Mouse (Mus musculus) midbrain, postnatal 0 days (tissue): ENCODE data around the gene Lrrc8d. TPM values are rescaled to one million over a fixed set of nuclear protein-coding genes. Genes with fewer than 3 reads are reported as not detected.

Source experiments
- ATAC-seq: fragments of 200-750 bp; cut with Nextera tagmentation; 2 replicates; pipeline ENCODE4 v1.8.0; 2017; ENCODE audit warnings: moderate number of reproducible peaks, mild to moderate bottlenecking, moderate TSS enrichment, moderate library complexity; ENCODE audit not compliant: low FRiP score
- DNase-seq: peaks from one replicate; pipeline ENCODE4 v3.0.0-alpha.2; 2015; ENCODE audit warnings: low spot score
- H3K27ac ChIP-seq: fragments of 300-500 bp; sonication (generic); 2 replicates; pipeline ENCODE4 v1.5.1; 2014; ENCODE audit warnings: low read depth, mild to moderate bottlenecking, low read length, mixed read lengths
- H3K27me3 ChIP-seq: fragments of 300-500 bp; sonication (generic); 2 replicates; pipeline ENCODE4 v1.6.1; 2014; ENCODE audit warnings: low read length, control low read depth, mixed read lengths; ENCODE audit not compliant: insufficient read depth
- H3K36me3 ChIP-seq: fragments of 300-500 bp; sonication (generic); 2 replicates; pipeline ENCODE4 v1.6.1; 2014; ENCODE audit warnings: low read length, control low read depth, mixed read lengths; ENCODE audit not compliant: insufficient read depth
- H3K4me1 ChIP-seq: fragments of 300-500 bp; sonication (generic); 2 replicates; pipeline ENCODE4 v1.6.1; 2014; ENCODE audit warnings: mild to moderate bottlenecking, control low read depth, antibody characterized with exemption, low read length, mixed read lengths; ENCODE audit not compliant: insufficient read depth
- H3K4me2 ChIP-seq: fragments of 300-500 bp; sonication (generic); 2 replicates; pipeline ENCODE4 v1.6.1; 2014; ENCODE audit warnings: low read depth, mild to moderate bottlenecking, low read length, mixed read lengths; ENCODE audit not compliant: poor library complexity, severe bottlenecking
- H3K4me3 ChIP-seq: fragments of 300-500 bp; sonication (generic); 2 replicates; pipeline ENCODE4 v1.5.1; 2014; ENCODE audit warnings: low read depth, mild to moderate bottlenecking, low read length, moderate library complexity
- H3K9ac ChIP-seq: fragments of 300-500 bp; sonication (generic); replicated peaks from 2 replicates; pipeline ENCODE4 v1.6.1; 2014; ENCODE audit warnings: mild to moderate bottlenecking, low read length, moderate library complexity, mixed read lengths; ENCODE audit not compliant: poor library complexity, severe bottlenecking
- H3K9me3 ChIP-seq: fragments of 300-500 bp; sonication (generic); 2 replicates; pipeline ENCODE4 v1.6.1; 2016; ENCODE audit warnings: low read length, control low read depth
- CTCF ChIP-seq: IDR thresholded peaks from 2 replicates; pipeline ENCODE4 v1.5.1; 2016; ENCODE audit warnings: antibody characterized with exemption, mild to moderate bottlenecking
- WGBS: fragments of 180-500 bp; shearing (Covaris S2); extraction: QIAGEN DNeasy Blood & Tissue Kit; methylation state at CpG from one replicate; pipeline ENCODE4 v1.1.7; 2014; 5-methylcytosine and 5-hydroxymethylcytosine counted together
- polyA plus RNA-seq: library from polyadenylated mRNA; unstranded; fragments of >200 nt; fragmentation: Nextera tagmentation; extraction: Ambion mirVana; gene quantifications from 2 replicates; pipeline ENCODE4 v1.2.1, GENCODE M21; 2015
- total RNA-seq: library from RNA; depleted of rRNA; stranded (reverse); fragments of >200 nt; gene quantifications from 2 replicates; pipeline ENCODE4 v1.2.3, GENCODE M21; 2014

Gene Lrrc8d
- total and polyA plus RNA-seq, 2 experiments from 2014 or later, result 18.5 to 30.4 TPM

DNA sequence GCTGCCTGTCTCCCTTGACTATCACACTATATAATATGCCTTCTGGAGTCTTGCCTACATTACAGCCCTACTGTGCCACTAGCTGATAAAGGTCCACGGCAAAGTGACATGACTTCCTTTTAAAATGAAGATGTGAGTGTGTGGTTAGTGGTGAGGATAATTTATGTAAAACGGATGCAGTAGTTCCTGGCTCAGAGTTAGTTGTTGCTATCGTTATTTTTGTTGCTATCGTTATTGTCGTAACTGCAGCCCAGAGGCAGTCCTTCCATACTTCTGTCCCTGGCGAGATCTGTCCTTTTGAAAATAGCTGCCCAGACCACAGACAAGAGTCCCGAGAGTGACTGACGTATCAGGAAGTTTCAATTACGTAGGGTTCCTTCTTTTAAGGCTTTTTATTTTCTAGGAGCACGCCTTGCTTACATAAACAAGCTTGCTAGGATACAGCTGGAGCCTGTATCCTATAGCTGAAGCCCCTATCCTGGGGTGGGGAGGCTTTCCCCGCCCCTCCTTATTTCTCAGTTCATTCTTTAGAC lies 18.4 kb downstream of the Lrrc8d start:
- Histone ChIP-seq H3K9me3 (no peaks in the 10 kb centered on the region), H3K36me3 (no peaks in the 10 kb centered on the region), H3K4me1 (no peaks in the 10 kb centered on the region), H3K9ac (no peak overlapping the region), H3K4me3 (no peak overlapping the region), H3K27me3 (no peaks in the 10 kb centered on the region), H3K4me2 (no peak overlapping the region), H3K27ac (no peak overlapping the region)
- DNase-seq (no peak), ATAC-seq (no peak)
- WGBS, result 62% methylated on average over 11 of the region's 11 CpGs
- TF ChIP-seq CTCF, result no peak

DNA sequence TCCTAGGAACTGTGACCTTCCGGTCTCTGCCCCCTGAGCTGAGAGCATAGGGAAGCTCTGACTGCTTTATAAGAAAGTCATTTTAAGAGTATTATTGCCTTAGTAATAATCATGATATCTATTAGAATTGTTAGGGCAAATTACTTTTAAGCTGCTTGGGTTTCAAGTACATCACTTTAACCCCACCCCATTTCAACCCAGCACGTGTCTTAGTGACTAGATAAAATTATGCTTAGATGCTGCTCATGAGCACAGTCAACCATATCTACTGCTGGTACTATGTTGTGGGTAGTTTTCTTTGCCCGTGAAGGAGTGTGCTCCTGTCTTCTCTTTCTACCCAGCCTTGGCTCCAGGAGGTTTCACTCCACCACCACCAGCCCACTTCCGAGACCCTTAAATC lies 21.5 kb downstream of the Lrrc8d start:
- no peaks in the 10 kb centered on the region for H3K36me3 ChIP-seq
- H3K27ac ChIP-seq, result no peak overlapping the region
- no peaks in the 10 kb centered on the region for H3K9me3 ChIP-seq
- H3K9ac ChIP-seq, result no peak overlapping the region
- no peak overlapping the region for H3K4me2 ChIP-seq
- H3K27me3 ChIP-seq, result no peaks in the 10 kb centered on the region
- WGBS, result 95% methylated on average over 4 of the region's 4 CpGs
- no peak overlapping the region for H3K4me3 ChIP-seq
- no peaks in the 10 kb centered on the region for H3K4me1 ChIP-seq
- TF ChIP-seq CTCF, result no peak
- ATAC-seq (no peak), DNase-seq (no peak)

DNA sequence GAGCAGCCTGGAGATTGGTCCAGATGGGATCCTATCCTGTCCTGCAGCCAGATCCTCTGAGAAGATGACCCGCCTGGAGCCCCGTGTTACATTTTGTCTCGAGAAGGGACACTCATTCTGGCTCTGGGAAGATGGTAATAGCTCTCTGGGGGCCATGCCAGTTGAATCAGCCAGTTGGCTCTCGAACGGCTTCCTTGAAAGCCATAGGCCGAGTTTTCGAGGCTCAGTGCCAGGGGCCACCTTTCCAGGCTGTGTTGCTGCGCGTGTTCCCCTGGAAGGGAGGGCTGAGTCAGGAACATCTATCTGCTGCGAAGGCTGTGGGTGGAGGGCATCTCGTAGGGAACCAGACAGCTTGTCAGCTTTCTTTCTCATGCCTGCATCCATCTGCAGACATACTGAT lies 23.0 kb downstream of the Lrrc8d start:
- ATAC-seq (no peak), DNase-seq (no peak)
- Histone ChIP-seq H3K4me2 (no peak overlapping the region), H3K4me3 (no peak overlapping the region), H3K4me1 (no peaks in the 10 kb centered on the region), H3K9ac (no peak overlapping the region), H3K27ac (no peak overlapping the region), H3K36me3 (no peaks in the 10 kb centered on the region), H3K27me3 (no peaks in the 10 kb centered on the region), H3K9me3 (no peaks in the 10 kb centered on the region)
- 88% methylated on average over 11 of the region's 11 CpGs for WGBS
- no peak for TF ChIP-seq CTCF

DNA sequence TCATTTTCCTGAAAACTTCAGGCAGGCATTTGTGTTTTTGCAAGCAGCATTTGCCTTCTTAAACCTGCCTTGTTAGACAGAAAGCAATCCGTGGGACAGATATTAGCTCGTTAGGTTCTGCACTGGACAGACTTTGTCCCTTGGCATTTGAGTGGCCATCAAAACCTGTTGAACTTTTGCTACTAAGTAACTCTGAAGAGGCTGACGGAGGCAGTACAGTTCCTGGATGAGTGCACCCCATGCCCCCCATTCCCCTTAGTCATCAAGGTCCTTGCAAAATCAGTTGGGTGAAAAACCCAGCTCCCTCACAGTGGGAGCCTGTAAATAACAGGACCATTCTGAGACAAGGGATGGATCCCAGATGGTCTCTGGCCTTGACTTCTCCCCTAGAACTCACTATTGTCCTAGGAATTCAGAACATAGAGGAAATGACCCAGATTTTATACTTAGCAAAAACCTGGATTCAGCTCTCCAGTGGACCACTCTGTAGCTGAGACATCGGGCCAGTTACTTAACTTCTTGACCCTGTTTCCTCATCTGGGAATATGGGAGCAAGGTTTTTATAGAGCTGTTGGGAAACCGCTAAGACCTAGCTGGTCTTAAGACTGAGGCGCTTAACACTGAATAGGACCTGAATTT lies 30.5 kb downstream of the Lrrc8d start:
- Histone ChIP-seq H3K27ac (no peak overlapping the region), H3K36me3 (no peaks in the 10 kb centered on the region), H3K27me3 (no peaks in the 10 kb centered on the region), H3K9me3 (no peaks in the 10 kb centered on the region), H3K4me1 (0 out of 2 replicates have a peak, but pooled peaks cover 5% of the 10 kb centered on the region), H3K4me2 (no peak overlapping the region), H3K9ac (no peak overlapping the region), H3K4me3 (no peak overlapping the region)
- WGBS, result 89% methylated on average over 6 of the region's 6 CpGs
- TF ChIP-seq CTCF, result no peak
- DNase-seq (no peak), ATAC-seq (no peak)

DNA sequence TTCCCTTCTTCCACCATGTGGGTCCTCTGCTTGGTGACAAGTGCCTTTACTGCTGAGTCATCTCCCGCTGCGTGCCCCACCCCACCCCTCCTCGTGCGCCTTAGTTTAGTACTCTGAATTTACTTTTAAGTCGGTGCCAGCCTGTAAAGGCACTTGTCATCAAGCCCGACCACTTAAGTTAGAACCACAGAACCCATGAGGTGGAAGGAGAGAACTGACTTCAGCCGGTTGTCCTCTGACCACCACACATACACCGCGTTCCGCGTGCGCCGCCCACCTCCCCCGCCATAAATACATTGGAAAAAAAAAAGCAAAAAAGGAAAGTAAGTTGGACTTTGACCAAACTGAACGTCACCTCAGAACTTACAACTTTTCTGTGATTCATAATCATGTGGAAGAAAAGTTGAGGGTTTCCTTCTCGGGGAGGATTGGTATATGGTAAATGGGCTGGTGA lies 31.4 kb downstream of the Lrrc8d start:
- Histone ChIP-seq H3K4me1 (0 out of 2 replicates have a peak, but pooled peaks cover 5% of the 10 kb centered on the region), H3K36me3 (no peaks in the 10 kb centered on the region), H3K9ac (no peak overlapping the region), H3K9me3 (no peaks in the 10 kb centered on the region), H3K27ac (no peak overlapping the region), H3K4me3 (peak overlapping the region; percentile 44), H3K4me2 (peak overlapping the region; percentile 90), H3K27me3 (no peaks in the 10 kb centered on the region)
- 34% methylated on average over 16 of the region's 16 CpGs for WGBS
- ATAC-seq (no peak), DNase-seq (no peak)
- no peak for TF ChIP-seq CTCF

DNA sequence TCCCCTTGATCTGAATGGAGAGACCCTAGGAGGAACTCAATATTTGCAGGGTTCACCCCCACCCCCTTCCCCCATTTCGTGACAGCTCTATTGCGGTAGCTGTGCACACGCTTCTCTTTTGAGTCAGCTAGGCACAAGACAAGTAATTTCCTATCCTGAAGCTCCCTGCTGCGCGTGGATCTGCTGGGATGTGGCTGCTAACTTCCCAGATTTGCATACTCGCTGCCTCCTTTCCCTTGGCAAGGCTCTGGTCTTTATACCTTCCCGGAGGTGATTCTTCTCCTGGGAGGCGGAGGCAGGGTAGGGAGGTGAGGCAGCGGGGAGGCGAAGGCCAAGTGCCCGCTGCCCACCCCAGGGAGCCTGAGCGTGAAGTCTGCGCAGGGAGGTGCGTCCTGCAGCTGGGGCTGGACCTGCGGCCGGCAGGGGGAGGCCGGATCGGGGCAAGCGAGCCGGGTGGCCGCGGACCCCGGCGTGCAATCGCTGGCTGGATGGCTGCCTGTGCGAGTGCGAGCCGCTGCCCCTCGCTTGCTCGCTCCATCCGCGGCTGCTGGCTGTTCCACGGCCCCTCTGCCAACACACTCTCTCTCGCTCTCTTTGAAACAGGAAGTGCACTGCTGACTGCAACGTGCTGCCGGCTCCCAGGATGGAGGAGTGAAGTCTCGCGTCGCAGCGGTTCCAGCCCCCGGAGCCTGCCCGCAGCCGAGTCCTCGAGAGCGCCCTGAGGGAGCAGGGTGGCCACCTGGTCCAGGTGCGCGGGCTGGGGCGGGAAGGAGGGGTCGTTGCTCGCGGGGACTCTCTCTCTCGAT lies 32.1 kb downstream of the Lrrc8d start:
- ATAC-seq (peak; percentile 72), DNase-seq (peak; percentile 53)
- Histone ChIP-seq H3K9ac (peak overlapping the region; percentile 56), H3K4me2 (peak overlapping the region; percentile 90), H3K9me3 (no peaks in the 10 kb centered on the region), H3K4me3 (peak overlapping the region; percentile 44), H3K27me3 (no peaks in the 10 kb centered on the region), H3K36me3 (no peaks in the 10 kb centered on the region), H3K4me1 (0 out of 2 replicates have a peak, but pooled peaks cover 5% of the 10 kb centered on the region), H3K27ac (peak overlapping the region; percentile 9; the same call in 1 of the 2 replicates)
- WGBS, result 6% methylated on average over 52 of the region's 52 CpGs
- peak; percentile 28; the same call in 1 of the 2 replicates for TF ChIP-seq CTCF
